Mouse (Mus musculus) embryonic facial prominence, embryonic 12.5 days (tissue): ENCODE results near the gene Lce1i. TPM values are rescaled to one million over a fixed set of nuclear protein-coding genes. Genes with fewer than 3 reads are reported as not detected.
"Not testable (repeated sequence)": the region's sequence is repeated elsewhere in the genome, so short reads cannot be mapped to it uniquely, and the experiment has no call there.

Experiments
- ATAC-seq: fragments of 200-750 bp; cut with Nextera tagmentation; 2 replicates; pipeline ENCODE4 v1.8.0; 2017; ENCODE audit not compliant: insufficient number of reproducible peaks, insufficient read depth, low FRiP score, low TSS enrichment
- H3K27ac ChIP-seq: fragments of 300-500 bp; sonication (generic); 2 replicates; pipeline ENCODE4 v1.5.1; 2016; ENCODE audit warnings: mild to moderate bottlenecking
- H3K27me3 ChIP-seq: fragments of 300-500 bp; sonication (generic); 2 replicates; pipeline ENCODE4 v1.6.1; 2016; ENCODE audit warnings: mild to moderate bottlenecking, moderate library complexity
- H3K36me3 ChIP-seq: fragments of 300-500 bp; sonication (generic); 2 replicates; pipeline ENCODE4 v1.6.1; 2016; ENCODE audit warnings: mild to moderate bottlenecking
- H3K4me1 ChIP-seq: fragments of 300-500 bp; sonication (generic); 2 replicates; pipeline ENCODE4 v1.6.1; 2016
- H3K4me2 ChIP-seq: fragments of 300-500 bp; sonication (generic); replicated peaks from 2 replicates; pipeline ENCODE4 v1.6.1; 2016; ENCODE audit warnings: mild to moderate bottlenecking, moderate library complexity
- H3K4me3 ChIP-seq: fragments of 300-500 bp; sonication (generic); 2 replicates; pipeline ENCODE4 v1.5.1; 2016; ENCODE audit warnings: mild to moderate bottlenecking
- H3K9ac ChIP-seq: fragments of 300-500 bp; sonication (generic); 2 replicates; pipeline ENCODE4 v1.6.1; 2016; ENCODE audit warnings: mild to moderate bottlenecking, moderate library complexity
- H3K9me3 ChIP-seq: fragments of 300-500 bp; sonication (generic); 2 replicates; pipeline ENCODE4 v1.6.1; 2016; ENCODE audit warnings: mild to moderate bottlenecking, moderate library complexity
- WGBS: fragments of 180-500 bp; shearing (Covaris S2); methylation state at CpG from one replicate; pipeline ENCODE4 v1.1.7; 2016; 5-methylcytosine and 5-hydroxymethylcytosine counted together
- polyA plus RNA-seq: library from polyadenylated mRNA; unstranded; fragments of >200 nt; fragmentation: Nextera tagmentation; extraction: Ambion mirVana; gene quantifications from 2 replicates; pipeline ENCODE4 v1.2.1, GENCODE M21; 2016

Lce1i gene
- polyA plus RNA-seq = not detected in 2 replicates

DNA sequence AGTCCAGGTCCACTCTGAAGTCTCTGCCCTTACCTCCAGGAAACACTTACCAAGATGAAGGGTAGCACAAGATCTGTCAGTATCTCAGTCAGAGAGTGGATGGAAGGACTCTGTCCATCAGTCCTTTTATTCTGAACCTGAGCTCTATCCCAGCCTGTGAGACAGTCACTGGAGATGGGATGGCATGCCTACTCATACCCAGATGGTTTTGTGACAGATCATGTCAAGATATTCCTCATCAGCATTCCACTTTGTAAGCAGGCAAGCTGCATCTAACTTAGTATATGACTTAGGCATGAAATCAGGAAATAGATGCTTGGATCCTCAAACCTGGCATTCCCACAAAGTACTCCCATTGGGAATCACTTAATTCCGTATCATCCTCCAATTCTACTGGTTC, at the start of gene Lce1i:
Lce1i (minus strand) TSS at position 101 of the 400 bp plus-strand sequence.
- 78% methylated on average over 1 of the region's 1 CpGs for WGBS
- H3K4me2 ChIP-seq = no peak within 1 kb of the TSS
- no peak within 1 kb of the TSS for H3K27ac ChIP-seq

DNA sequence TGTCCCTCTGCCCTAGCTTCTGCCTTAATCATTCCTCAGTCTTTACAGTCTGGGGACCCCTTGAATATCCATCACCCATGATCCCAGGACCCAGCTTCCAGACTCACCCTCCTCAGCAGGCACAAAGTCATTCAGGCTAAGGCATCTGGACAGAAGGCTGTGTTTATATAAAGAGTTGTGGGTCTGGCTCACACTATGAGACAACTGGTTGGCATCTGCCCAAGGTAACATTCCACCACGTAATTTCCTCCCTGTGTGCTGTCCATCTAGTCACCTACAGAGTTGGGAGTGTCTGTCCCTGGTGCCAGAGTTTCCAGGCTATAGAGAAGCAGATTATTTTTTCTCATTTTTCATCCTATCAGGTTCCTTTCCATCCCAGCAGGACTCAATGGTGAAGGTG, 48.4 kb upstream of the Lce1i start, which contains the start of gene Kprp:
Kprp (minus strand) TSS at position 140 of the 400 bp plus-strand sequence.
- Histone ChIP-seq H3K9me3 (no peaks in the 10 kb centered on the region), H3K27ac (no peak within 1 kb of the TSS), H3K9ac (no peak within 1 kb of the TSS), H3K4me3 (no peak within 1 kb of the TSS), H3K27me3 (no peaks in the 10 kb centered on the region), H3K36me3 (no peaks in the 10 kb centered on the region), H3K4me1 (no peaks in the 10 kb centered on the region), H3K4me2 (no peak within 1 kb of the TSS)
- 59% methylated on average over 1 of the region's 1 CpGs for WGBS
- no peak for ATAC-seq

More for the DNA sequence above, at the start of gene Lce1i:
- H3K9me3 ChIP-seq = no peaks in the 10 kb centered on the region
- no peaks in the 10 kb centered on the region for H3K36me3 ChIP-seq
- ATAC-seq = no peak
- no peak within 1 kb of the TSS for H3K9ac ChIP-seq
- no peaks in the 10 kb centered on the region for H3K4me1 ChIP-seq
- H3K27me3 ChIP-seq = no peaks in the 10 kb centered on the region
- no peak within 1 kb of the TSS for H3K4me3 ChIP-seq

DNA sequence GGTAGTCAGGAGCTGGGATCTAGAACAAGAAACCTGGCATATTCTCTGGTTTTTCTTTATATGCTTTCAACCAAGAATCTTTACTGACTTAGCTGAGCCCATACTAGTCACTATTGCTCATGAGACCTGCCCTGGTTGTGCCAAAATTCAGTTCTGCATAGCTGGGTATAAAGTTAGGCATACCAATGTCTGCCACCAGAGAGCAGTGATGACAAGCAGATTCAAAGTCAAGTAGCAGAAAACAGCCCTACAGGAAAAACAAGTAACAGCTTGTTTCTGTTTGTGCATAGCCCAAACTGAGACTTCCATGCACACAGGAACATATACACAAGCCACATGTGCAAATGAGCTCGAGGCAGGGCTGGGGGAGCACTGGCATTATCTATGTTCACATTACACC, 47.1 kb upstream of the Lce1i start:
- 14% methylated on average over 1 of the region's 1 CpGs for WGBS
- H3K27ac ChIP-seq = no peak overlapping the region
- H3K4me3 ChIP-seq = no peak overlapping the region
- H3K27me3 ChIP-seq = no peaks in the 10 kb centered on the region
- H3K9me3 ChIP-seq = no peaks in the 10 kb centered on the region
- no peak overlapping the region for H3K9ac ChIP-seq
- no peaks in the 10 kb centered on the region for H3K36me3 ChIP-seq
- ATAC-seq = no peak
- no peak overlapping the region for H3K4me2 ChIP-seq
- no peaks in the 10 kb centered on the region for H3K4me1 ChIP-seq

GRCm38 (mm10) chr3:92816036-92816435, 37.3 kb upstream of the Lce1i start:
- H3K4me2 ChIP-seq, H3K4me3 ChIP-seq, H3K27me3 ChIP-seq, H3K9me3 ChIP-seq, H3K36me3 ChIP-seq, ATAC-seq, H3K4me1 ChIP-seq, H3K27ac ChIP-seq, H3K9ac ChIP-seq: not testable (repeated sequence)
- WGBS = 91% methylated on average over 2 of the region's 2 CpGs

DNA sequence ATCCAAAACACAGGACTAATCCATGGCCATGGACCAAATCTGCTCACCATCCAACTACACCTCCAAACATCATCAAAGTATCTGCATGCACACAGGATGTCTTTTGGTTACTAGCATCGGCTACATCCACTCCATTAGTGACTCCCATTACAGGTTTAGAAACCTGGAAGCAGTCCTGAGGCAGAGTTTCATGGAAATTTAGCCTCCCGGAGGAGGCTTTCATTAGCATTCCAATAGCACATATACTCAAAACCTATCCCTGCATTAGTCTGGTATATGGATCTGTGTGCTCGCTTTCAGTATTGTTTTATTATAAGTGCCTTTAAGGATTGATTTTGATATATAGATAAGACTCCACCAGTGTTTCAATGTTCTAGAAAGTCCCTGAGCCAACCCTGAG, 36.9 kb upstream of the Lce1i start:
- no peak overlapping the region for H3K4me2 ChIP-seq
- no peak for ATAC-seq
- H3K4me1 ChIP-seq = no peaks in the 10 kb centered on the region
- WGBS = 81% methylated on average over 3 of the region's 3 CpGs
- no peak overlapping the region for H3K9ac ChIP-seq
- H3K9me3 ChIP-seq = no peaks in the 10 kb centered on the region
- H3K4me3 ChIP-seq = no peak overlapping the region
- H3K27ac ChIP-seq = no peak overlapping the region
- no peaks in the 10 kb centered on the region for H3K36me3 ChIP-seq
- no peaks in the 10 kb centered on the region for H3K27me3 ChIP-seq

GRCm38 (mm10) chr3:92807791-92808190, 29.1 kb upstream of the Lce1i start, which contains the start of gene Lce1k:
Gene Lce1k (minus strand): TSS chr3:92807891.
- H3K27ac ChIP-seq = no peak within 1 kb of the TSS
- H3K4me3 ChIP-seq = no peak within 1 kb of the TSS
- ATAC-seq = no peak
- no peaks in the 10 kb centered on the region for H3K27me3 ChIP-seq
- no peaks in the 10 kb centered on the region for H3K4me1 ChIP-seq
- no peak within 1 kb of the TSS for H3K4me2 ChIP-seq
- no peak within 1 kb of the TSS for H3K9ac ChIP-seq
- no peaks in the 10 kb centered on the region for H3K9me3 ChIP-seq
- no peaks in the 10 kb centered on the region for H3K36me3 ChIP-seq

DNA sequence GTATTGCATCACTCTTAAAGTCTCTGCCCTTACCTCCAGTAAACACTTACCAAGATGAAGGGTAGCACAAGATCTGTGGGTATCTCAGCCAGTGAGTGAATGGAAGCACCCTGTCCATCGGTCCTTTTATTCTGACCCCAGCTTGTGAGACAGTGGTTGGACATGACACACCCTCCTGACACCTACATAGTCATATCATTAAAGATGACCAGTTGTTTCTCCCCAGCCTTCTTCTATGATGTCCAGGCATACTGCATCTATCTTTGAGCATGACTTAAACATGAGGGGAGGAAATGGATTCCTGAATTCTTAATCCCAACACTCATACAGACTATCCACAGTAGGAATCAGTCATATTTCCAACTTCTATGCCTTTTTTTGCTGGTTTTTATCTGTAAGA, 11.7 kb upstream of the Lce1i start, which contains the start of gene Lce1j:
Lce1j (minus strand) TSS at position 101 of the 400 bp plus-strand sequence.
- H3K27ac ChIP-seq = no peak within 1 kb of the TSS
- no peak within 1 kb of the TSS for H3K9ac ChIP-seq
- no peak within 1 kb of the TSS for H3K4me3 ChIP-seq
- no peaks in the 10 kb centered on the region for H3K27me3 ChIP-seq
- no peak for ATAC-seq
- no peaks in the 10 kb centered on the region for H3K4me1 ChIP-seq
- H3K36me3 ChIP-seq = no peaks in the 10 kb centered on the region
- no peak within 1 kb of the TSS for H3K4me2 ChIP-seq
- 79% methylated on average over 1 of the region's 1 CpGs for WGBS
- no peaks in the 10 kb centered on the region for H3K9me3 ChIP-seq

GRCm38 (mm10) chr3:92771573-92771972, 7.1 kb downstream of the Lce1i start:
- H3K4me1 ChIP-seq = no peaks in the 10 kb centered on the region
- H3K4me2 ChIP-seq = no peak overlapping the region
- H3K36me3 ChIP-seq = no peaks in the 10 kb centered on the region
- no peaks in the 10 kb centered on the region for H3K9me3 ChIP-seq
- ATAC-seq = no peak
- no peak overlapping the region for H3K9ac ChIP-seq
- no peak overlapping the region for H3K27ac ChIP-seq
- H3K27me3 ChIP-seq = no peaks in the 10 kb centered on the region
- 22% methylated on average over 3 of the region's 3 CpGs for WGBS
- no peak overlapping the region for H3K4me3 ChIP-seq

GRCm38 (mm10) chr3:92764965-92765364, 13.7 kb downstream of the Lce1i start, which contains the start of gene Lce1h:
Gene Lce1h (minus strand): TSS chr3:92765065.
- Histone ChIP-seq H3K9me3 (no peaks in the 10 kb centered on the region), H3K4me3 (no peak within 1 kb of the TSS), H3K4me1 (no peaks in the 10 kb centered on the region), H3K27ac (no peak within 1 kb of the TSS), H3K9ac (no peak within 1 kb of the TSS), H3K27me3 (no peaks in the 10 kb centered on the region), H3K36me3 (no peaks in the 10 kb centered on the region), H3K4me2 (no peak within 1 kb of the TSS)
- WGBS = 97% methylated on average over 1 of the region's 1 CpGs
- no peak for ATAC-seq

DNA sequence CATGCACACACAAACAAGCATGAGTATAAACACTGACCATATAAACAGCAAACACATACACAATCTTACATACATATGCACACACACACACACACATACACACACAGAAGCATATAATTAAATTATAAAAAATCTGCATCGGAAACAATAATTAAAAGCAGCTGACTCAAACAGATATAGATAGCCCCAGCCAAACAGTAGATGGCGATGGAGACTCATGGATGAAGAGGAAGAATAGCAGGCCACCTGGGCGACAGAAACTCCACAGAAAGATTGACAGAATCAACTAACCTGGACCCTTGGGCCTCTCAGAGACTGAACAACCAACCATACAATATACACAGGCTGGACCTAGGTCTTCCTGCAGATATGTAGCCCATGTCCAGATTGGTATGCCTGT, 25.5 kb downstream of the Lce1i start:
- no peak overlapping the region for H3K9ac ChIP-seq
- WGBS = 34% methylated on average over 3 of the region's 3 CpGs

GRCm38 (mm10) chr3:92752238-92752637, 26.5 kb downstream of the Lce1i start, which contains the start of gene Lce1g:
Gene Lce1g (minus strand): TSS chr3:92752338.
- ATAC-seq = no peak

More for the DNA sequence above, 25.5 kb downstream of the Lce1i start:
- Histone ChIP-seq H3K27me3 (no peaks in the 10 kb centered on the region), H3K9me3 (no peaks in the 10 kb centered on the region), H3K27ac (no peak overlapping the region), H3K4me2 (no peak overlapping the region), H3K4me3 (no peak overlapping the region), H3K4me1 (no peaks in the 10 kb centered on the region), H3K36me3 (no peaks in the 10 kb centered on the region)
- no peak for ATAC-seq

GRCm38 (mm10) chr3:92738996-92739395, 39.7 kb downstream of the Lce1i start, which contains the start of gene Gm38119:
Gene Gm38119 (minus strand): TSS chr3:92739096.
- ATAC-seq = no peak
- H3K36me3 ChIP-seq = no peaks in the 10 kb centered on the region
- no peaks in the 10 kb centered on the region for H3K4me1 ChIP-seq
- H3K9ac ChIP-seq = no peak within 1 kb of the TSS
- H3K9me3 ChIP-seq = no peaks in the 10 kb centered on the region
- H3K27me3 ChIP-seq = no peaks in the 10 kb centered on the region
- no peak within 1 kb of the TSS for H3K27ac ChIP-seq
- WGBS = 81% methylated on average over 1 of the region's 1 CpGs
- H3K4me2 ChIP-seq = no peak within 1 kb of the TSS
- no peak within 1 kb of the TSS for H3K4me3 ChIP-seq

More at GRCm38 (mm10) chr3:92752238-92752637, 26.5 kb downstream of the Lce1i start, which contains the start of gene Lce1g:
- no peak within 1 kb of the TSS for H3K27ac ChIP-seq
- no peak within 1 kb of the TSS for H3K9ac ChIP-seq
- H3K4me3 ChIP-seq = no peak within 1 kb of the TSS
- no peaks in the 10 kb centered on the region for H3K27me3 ChIP-seq
- no peaks in the 10 kb centered on the region for H3K36me3 ChIP-seq
- no peaks in the 10 kb centered on the region for H3K4me1 ChIP-seq
- no peak within 1 kb of the TSS for H3K4me2 ChIP-seq
- WGBS = 94% methylated on average over 1 of the region's 1 CpGs
- H3K9me3 ChIP-seq = no peaks in the 10 kb centered on the region
